Mouse (Mus musculus) stomach, adult 2 months (tissue): ENCODE results near the gene Htt. TPM values are rescaled to one million over a fixed set of nuclear protein-coding genes. Genes with fewer than 3 reads are reported as not detected.

Experiments
- polyA plus RNA-seq: library from polyadenylated mRNA; depleted of rRNA; stranded (reverse); fragments of >200 nt; gene quantifications from 2 replicates; pipeline ENCODE4 v1.2.3, GENCODE M21; 2012; rRNA removed

Htt gene
- 3.3 and 4.4 TPM in 2 replicates for polyA plus RNA-seq

GRCm38 (mm10) chr5:34761509-34761908, at the start of gene Htt:
Gene Htt (plus strand): TSS chr5:34761740.

GRCm38 (mm10) chr5:34907910-34908725, 146.6 kb downstream of the Htt start, which contains the start of gene Msantd1:
Gene Msantd1 (plus strand): TSS chr5:34908012.

GRCm38 (mm10) chr5:34948861-34949760, 187.6 kb downstream of the Htt start, which contains the start of gene Rgs12:
Gene Rgs12 (plus strand): TSS chr5:34949445.

Other genes starting within 250 kb of the Htt start
- gene Tnip2, start 247.7 kb upstream of the Htt start, polyA plus RNA-seq, result 19.3 and 21.5 TPM in 2 replicates
- 2.6 and 3.1 TPM in 2 replicates for gene Sh3bp2, start 235.9 kb upstream of the Htt start, polyA plus RNA-seq
- gene Add1, start 188.1 kb upstream of the Htt start, polyA plus RNA-seq, result 68.9 and 77.1 TPM in 2 replicates
- 76.0 and 90.2 TPM in 2 replicates for gene Mfsd10, start 124.5 kb upstream of the Htt start, polyA plus RNA-seq
- 4.3 and 4.9 TPM in 2 replicates for gene Nop14, start 101.6 kb upstream of the Htt start, polyA plus RNA-seq
- 0.47 and 0.50 TPM in 2 replicates for gene Grk4, start 101.4 kb upstream of the Htt start, polyA plus RNA-seq
- gene Msantd1, start 146.3 kb downstream of the Htt start, polyA plus RNA-seq, result 1.7 and 2.6 TPM in 2 replicates
- gene Rgs12, start 187.7 kb downstream of the Htt start, polyA plus RNA-seq, result 17.8 and 18.9 TPM in 2 replicates